Mouse (Mus musculus) kidney, adult 2 months (tissue): ENCODE measurements around the gene Prkaa2.

Source experiments
- CTCF ChIP-seq: fragments of 200-500 bp; conservative IDR thresholded peaks from 2 replicates; pipeline ENCODE4 v1.5.1; 2011; ENCODE audit warnings: low read depth, mild to moderate bottlenecking, control low read depth, low read length, moderate library complexity, mixed read lengths; ENCODE audit not compliant: insufficient read depth, insufficient read length
- POLR2A ChIP-seq: fragments of 200-500 bp; IDR thresholded peaks from one replicate; pipeline ENCODE4 v1.6.1; 2011; ENCODE audit warnings: low read depth, low read length, control low read depth

GRCm38 (mm10) chr4:104985960-104986632, 123.6 kb downstream of the Prkaa2 start:
- TF ChIP-seq POLR2A (no peak), CTCF (no peak)
